Mouse (Mus musculus) cerebellum, adult 2 months (tissue): ENCODE data around the gene Cenps. TPM values are rescaled to one million over a fixed set of nuclear protein-coding genes. Genes with fewer than 3 reads are reported as not detected.
"Not testable (repeated sequence)": the region's sequence is repeated elsewhere in the genome, so short reads cannot be mapped to it uniquely, and the experiment has no call there.

Source experiments
- DNase-seq, 2 experiments: peaks; one replicate each; pipeline ENCODE4 v3.0.0; 2021
- H3K27ac ChIP-seq: fragments of 200-500 bp; 2 replicates; pipeline ENCODE4 v1.5.1; 2012; ENCODE audit warnings: low read length, control low read depth, inconsistent platforms; ENCODE audit not compliant: insufficient read depth
- H3K27me3 ChIP-seq: fragments of 200-500 bp; 2 replicates; pipeline ENCODE4 v1.6.1; 2012; ENCODE audit warnings: inconsistent platforms, mild to moderate bottlenecking, low read length, moderate library complexity; ENCODE audit not compliant: control insufficient read depth, insufficient read depth
- H3K4me1 ChIP-seq: fragments of 200-500 bp; 2 replicates; pipeline ENCODE4 v1.6.1; 2011; ENCODE audit warnings: low read length; ENCODE audit not compliant: control insufficient read depth, insufficient read depth
- H3K4me3 ChIP-seq: fragments of 200-500 bp; replicated peaks from 2 replicates; pipeline ENCODE3; 2011; ENCODE audit warnings: mild to moderate bottlenecking, low read depth, low read length, control low read depth; ENCODE audit not compliant: insufficient read depth
- CTCF ChIP-seq: fragments of 200-500 bp; IDR thresholded peaks from 2 replicates; pipeline ENCODE4 v1.5.1; 2011; ENCODE audit warnings: low read depth, mild to moderate bottlenecking, control low read depth, low read length, moderate library complexity, borderline replicate concordance; ENCODE audit not compliant: insufficient read depth
- POLR2A ChIP-seq: fragments of 200-500 bp; IDR thresholded peaks from 2 replicates; pipeline ENCODE4 v1.6.1; 2011; ENCODE audit warnings: low read length, control low read depth, borderline replicate concordance; ENCODE audit not compliant: insufficient read depth
- WGBS: fragments of 180-500 bp; shearing (Covaris S2); methylation state at CpG from one replicate; pipeline ENCODE4 v1.1.7; 2018; 5-methylcytosine and 5-hydroxymethylcytosine counted together
- polyA plus RNA-seq: library from polyadenylated mRNA; depleted of rRNA; stranded (reverse); fragments of >200 nt; gene quantifications from 2 replicates; pipeline ENCODE4 v1.2.3, GENCODE M21; 2012

Cenps gene
- polyA plus RNA-seq, 1 experiment, result 6.3 TPM

- no peak for DNase-seq
- Histone ChIP-seq H3K27me3 (no peaks in the 10 kb centered on the region), H3K4me1 (no peaks in the 10 kb centered on the region; the same call in 1 of the 2 replicates), H3K27ac (no peak overlapping the region), H3K4me3 (no peak overlapping the region)
- 82% methylated on average over 6 of the region's 6 CpGs for WGBS
- TF ChIP-seq CTCF, result no peak
- no peak for TF ChIP-seq POLR2A
Measured at GRCm38 (mm10) chr4:149173661-149174060, 36.2 kb upstream of the Cenps start.

- TF ChIP-seq POLR2A (no peak), CTCF (no peak)
- H3K27ac ChIP-seq, result peak overlapping the region; percentile 44; the same call in 1 of the 2 replicates
- 26% methylated on average over 2 of the region's 2 CpGs for WGBS
- H3K4me3 ChIP-seq, result no peak overlapping the region
- no peaks in the 10 kb centered on the region; the same call in 1 of the 2 replicates for H3K4me1 ChIP-seq
- DNase-seq, result peak; percentile 44 to 62
- H3K27me3 ChIP-seq, result no peaks in the 10 kb centered on the region
Measured at GRCm38 (mm10) chr4:149172666-149173065, 35.2 kb upstream of the Cenps start.

- Histone ChIP-seq H3K27ac (no peak overlapping the region), H3K4me3 (no peak overlapping the region), H3K27me3 (no peaks in the 10 kb centered on the region), H3K4me1 (no peaks in the 10 kb centered on the region; the same call in 1 of the 2 replicates)
- TF ChIP-seq CTCF (no peak), POLR2A (no peak)
- 96% methylated on average over 5 of the region's 5 CpGs for WGBS
- DNase-seq, result no peak
Measured at GRCm38 (mm10) chr4:149172083-149172482, 34.7 kb upstream of the Cenps start.

- TF ChIP-seq POLR2A (no peak), CTCF (no peak)
- no peaks in the 10 kb centered on the region; the same call in 1 of the 2 replicates for H3K4me1 ChIP-seq
- no peak for DNase-seq
- H3K4me3 ChIP-seq, result no peak overlapping the region
- no peak overlapping the region for H3K27ac ChIP-seq
- WGBS, result 72% methylated on average over 5 of the region's 5 CpGs
- no peaks in the 10 kb centered on the region for H3K27me3 ChIP-seq
Measured at GRCm38 (mm10) chr4:149171581-149171981, 34.2 kb upstream of the Cenps start.

- TF ChIP-seq CTCF (no peak), POLR2A (no peak)
- Histone ChIP-seq H3K27ac (no peak overlapping the region), H3K4me1 (no peaks in the 10 kb centered on the region; the same call in 1 of the 2 replicates), H3K4me3 (no peak overlapping the region), H3K27me3 (no peaks in the 10 kb centered on the region)
- 68% methylated on average over 7 of the region's 7 CpGs for WGBS
- no peak for DNase-seq
Measured at GRCm38 (mm10) chr4:149170394-149170931, 33.0 kb upstream of the Cenps start.

- 65% methylated on average over 8 of the region's 8 CpGs for WGBS
Measured at GRCm38 (mm10) chr4:149169926-149170325, 32.5 kb upstream of the Cenps start.

GRCm38 (mm10) chr4:149168016-149168415, 30.6 kb upstream of the Cenps start:
- Histone ChIP-seq H3K27ac (no peak overlapping the region), H3K4me3 (no peak overlapping the region), H3K27me3 (no peaks in the 10 kb centered on the region), H3K4me1 (no peaks in the 10 kb centered on the region; the same call in 1 of the 2 replicates)
- 79% methylated on average over 2 of the region's 2 CpGs for WGBS
- no peak for DNase-seq
- TF ChIP-seq POLR2A, result no peak
- TF ChIP-seq CTCF, result no peak

More at GRCm38 (mm10) chr4:149169926-149170325, 32.5 kb upstream of the Cenps start:
- not testable (repeated sequence) for H3K27me3 ChIP-seq, H3K4me1 ChIP-seq, H3K27ac ChIP-seq, DNase-seq, H3K4me3 ChIP-seq

- no peaks in the 10 kb centered on the region for H3K27me3 ChIP-seq
- TF ChIP-seq POLR2A, result no peak
- no peak for TF ChIP-seq CTCF
- H3K27ac ChIP-seq, result no peak overlapping the region
- DNase-seq, result no peak
- WGBS, result 1% methylated on average over 27 of the region's 27 CpGs
- peak overlapping the region; percentile 73 for H3K4me3 ChIP-seq
- H3K4me1 ChIP-seq, result no peaks in the 10 kb centered on the region
Measured at GRCm38 (mm10) chr4:149166957-149167611, 29.7 kb upstream of the Cenps start.
